Mouse (Mus musculus) megakaryocyte progenitor cell, adult 5-6 weeks (primary cell): ENCODE results near the gene Rrbp1. TPM values are rescaled to one million over a fixed set of nuclear protein-coding genes. Genes with fewer than 3 reads are reported as not detected.
A peak's percentile ranks its signal among the peaks of the same experiment; 100 is the strongest.

Source experiments
- ATAC-seq: replicated peaks from 2 replicates; pipeline ENCODE4 v1.8.0; 2016; ENCODE audit warnings: mild to moderate bottlenecking, moderate TSS enrichment, inconsistent platforms; ENCODE audit not compliant: poor library complexity
- total RNA-seq, 2 experiments: library from RNA; stranded (forward) in 1 of 2; stranded (reverse) in 1 of 2; fragments of 157-497, 149-512 nt in 1 of 2; fragments of 200-1000 nt in 1 of 2; gene quantifications; 2 replicates each; pipeline versions ENCODE4 v1.2.3 to v1.2.4; 2015 to 2017

Gene Rrbp1
- total RNA-seq, 2 experiments from 2014 or later: 187 to 204 TPM

- ATAC-seq: no peak
Measured at GRCm38 (mm10) chr2:143924085-143924484, 87.0 kb downstream of the Rrbp1 start.

- no peak for ATAC-seq
Measured at GRCm38 (mm10) chr2:143918831-143919502, 92.1 kb downstream of the Rrbp1 start.

- ATAC-seq: 0 out of 2 replicates have a peak, but pooled peaks have one; percentile 9
Measured at GRCm38 (mm10) chr2:143917622-143918021, 93.4 kb downstream of the Rrbp1 start.

GRCm38 (mm10) chr2:143916229-143916628 is 94.8 kb downstream of the Rrbp1 start:
- ATAC-seq: peak; percentile 43

GRCm38 (mm10) chr2:143915600-143916135 is 95.4 kb downstream of the Rrbp1 start:
- peak; percentile 37 for ATAC-seq

DNA sequence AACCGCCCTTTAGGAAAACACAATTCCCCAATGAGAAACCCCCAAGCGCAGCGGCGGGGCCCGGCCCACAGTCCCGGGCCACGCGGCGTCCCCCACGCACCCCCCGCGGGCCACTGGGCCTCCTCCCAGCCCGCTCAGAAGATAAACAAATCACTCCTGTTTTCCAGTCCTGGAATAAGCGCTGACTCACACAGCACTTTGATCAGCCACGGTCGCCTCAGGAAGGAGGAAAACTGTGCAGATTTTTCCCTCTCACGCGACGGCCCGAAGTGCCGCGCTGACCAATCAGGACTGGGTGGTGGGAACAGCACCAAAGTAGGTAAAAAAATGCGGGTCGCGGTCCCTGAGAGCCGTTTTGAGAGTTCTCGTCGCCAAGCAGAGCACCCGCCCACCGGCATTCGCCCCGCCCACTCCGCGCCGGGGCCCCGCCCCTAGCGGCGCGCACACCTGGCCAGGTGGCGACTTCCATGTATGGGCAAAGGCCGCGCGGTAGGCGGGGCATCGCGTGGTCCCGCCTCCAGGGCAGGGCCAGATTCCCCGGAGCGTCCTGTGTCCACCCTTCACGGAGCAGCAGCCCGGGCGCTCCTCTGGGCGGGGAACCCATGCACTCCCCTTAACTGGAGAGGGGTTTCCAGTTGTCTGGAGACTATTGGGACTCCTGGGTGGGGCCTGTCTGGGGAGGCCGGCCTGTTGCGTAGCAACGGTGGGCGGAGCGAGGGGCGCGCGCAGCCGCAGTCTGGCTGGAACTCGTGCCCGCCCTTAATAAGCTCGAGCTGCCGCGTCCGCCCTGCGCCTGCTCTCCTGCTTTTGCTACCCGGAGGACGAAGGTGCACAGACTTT is 96.1 kb downstream of the Rrbp1 start, which contains the start of gene Dstn:
Gene Dstn (plus strand): TSS at position 561 of the 840 bp plus-strand sequence.
- peak; percentile 67 for ATAC-seq

DNA sequence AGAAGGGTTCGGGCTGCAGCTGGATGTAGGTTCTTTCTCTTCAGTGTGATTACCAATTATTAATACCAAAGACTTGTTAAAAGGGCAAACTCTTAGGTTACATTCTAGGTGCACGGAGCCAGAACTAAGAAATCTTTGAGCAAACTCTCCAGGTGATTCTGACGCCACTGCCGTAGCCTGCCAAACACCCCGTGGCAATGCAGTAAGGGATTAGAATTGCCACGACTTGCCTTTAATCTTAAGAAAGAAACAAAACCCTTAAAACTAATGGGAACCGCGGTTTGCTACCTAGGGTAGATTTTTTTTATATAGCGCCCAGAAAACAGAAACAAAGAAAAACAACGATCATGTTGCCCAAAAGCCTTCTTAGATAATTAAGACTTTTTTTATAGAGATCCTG is 96.8 kb downstream of the Rrbp1 start:
- no peak for ATAC-seq

- ATAC-seq: no peak
Measured at GRCm38 (mm10) chr2:143912199-143912598, 98.9 kb downstream of the Rrbp1 start.

- no peak for ATAC-seq
Measured at GRCm38 (mm10) chr2:143909230-143909629, 101.8 kb downstream of the Rrbp1 start.

DNA sequence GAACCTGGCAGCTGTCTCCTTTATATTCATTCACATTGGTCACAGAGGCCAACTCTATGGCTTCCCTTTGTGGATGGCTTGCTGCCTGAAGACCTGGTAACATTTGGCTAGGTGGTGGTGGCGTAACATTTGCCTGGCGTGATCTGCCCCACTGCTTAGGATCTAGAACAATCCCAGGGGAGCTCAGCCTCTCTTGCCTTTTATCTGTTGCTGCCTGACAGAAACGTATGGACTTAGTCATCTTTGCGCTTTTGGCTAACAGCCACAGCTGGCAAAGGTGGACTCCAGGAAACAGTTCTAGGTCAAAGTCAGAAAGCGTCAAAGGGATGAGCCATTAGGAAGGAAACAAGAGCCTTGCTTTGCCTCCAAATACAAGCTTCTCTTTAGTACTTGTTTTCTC is 106.2 kb downstream of the Rrbp1 start:
- ATAC-seq: no peak

DNA sequence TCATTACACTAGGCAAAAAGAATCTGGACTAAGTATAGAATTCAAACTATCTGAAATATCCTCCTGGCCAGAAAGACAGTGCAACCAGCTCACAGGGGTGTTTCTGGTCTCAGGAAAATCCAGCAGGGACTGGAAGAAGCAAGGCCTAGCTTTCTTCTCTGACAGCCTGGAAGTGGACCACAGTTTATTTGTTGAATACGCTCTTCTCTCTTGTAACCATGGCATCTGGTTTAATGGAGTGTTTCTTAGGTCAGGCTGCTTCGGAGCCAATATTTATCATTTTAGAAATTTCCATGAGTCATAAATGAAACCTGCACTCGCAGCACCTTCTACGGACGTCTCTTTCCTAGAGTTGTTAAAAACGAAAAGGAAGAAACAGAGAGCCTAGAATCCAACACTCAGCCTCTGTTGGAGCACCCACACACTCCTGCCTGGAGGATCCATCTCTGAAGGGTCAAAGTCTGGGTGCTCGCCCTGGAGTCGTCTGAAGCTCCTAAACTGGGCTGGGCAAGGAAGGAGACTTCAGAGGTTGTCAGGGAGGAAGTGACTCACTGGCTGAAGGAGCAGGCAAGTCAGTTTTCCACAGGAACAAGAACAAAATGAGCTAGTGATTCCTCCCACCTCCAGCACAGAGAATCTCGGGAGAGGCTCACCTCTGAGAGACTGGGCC is 107.6 kb downstream of the Rrbp1 start:
- ATAC-seq: peak; percentile 28; the same call in 1 of the 2 replicates

DNA sequence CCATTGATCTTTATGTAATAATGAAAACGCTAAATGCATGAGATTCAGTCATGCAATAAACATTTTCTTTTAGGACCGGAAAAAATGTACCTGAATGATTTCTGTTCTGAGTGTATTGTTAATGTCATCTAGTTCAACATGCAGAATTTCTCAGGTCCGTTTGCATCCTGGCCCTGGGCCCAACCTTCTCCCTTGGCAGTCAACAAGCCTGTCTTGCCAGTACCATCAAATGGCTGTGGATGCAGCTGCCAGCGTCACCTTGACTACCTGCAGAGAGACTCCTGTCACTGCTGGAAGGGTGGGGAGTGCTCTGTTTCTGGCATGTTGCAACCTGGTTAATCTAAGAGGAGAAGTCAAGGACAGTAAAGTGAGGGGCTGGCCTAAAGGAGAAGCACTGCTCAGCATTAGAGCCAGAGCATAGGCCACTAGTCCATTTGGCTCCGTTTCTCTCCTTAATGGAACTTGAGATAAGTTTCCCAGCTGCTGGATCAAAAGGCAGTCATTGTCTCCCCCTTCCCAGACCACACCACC is 110.2 kb downstream of the Rrbp1 start:
- 0 out of 2 replicates have a peak, but pooled peaks have one; percentile 19 for ATAC-seq

GRCm38 (mm10) chr2:143899470-143900220 is 111.4 kb downstream of the Rrbp1 start:
- peak; percentile 63 for ATAC-seq

Other genes with a start within 250 kb of the Rrbp1 start
- 0.07 TPM in 1 of 2 replicates, not detected in the other for gene Bfsp1, start 148.1 kb downstream of the Rrbp1 start, total RNA-seq (2015)
- gene Bfsp1, start 148.1 kb downstream of the Rrbp1 start, total RNA-seq (2017): 0.50 TPM in 1 of 2 replicates, not detected in the other
- 426 and 508 TPM in 2 replicates for gene Dstn, start 95.9 kb downstream of the Rrbp1 start, total RNA-seq (2015)
- gene Dstn, start 95.9 kb downstream of the Rrbp1 start, total RNA-seq (2017): 607 and 687 TPM in 2 replicates
- gene Banf2, start 21.8 kb upstream of the Rrbp1 start, total RNA-seq (2015): not detected in 2 replicates
- not detected in 2 replicates for gene Banf2, start 21.8 kb upstream of the Rrbp1 start, total RNA-seq (2017)